Mouse (Mus musculus) lung, adult 2 months (tissue): ENCODE data around the gene Dhx37. TPM values are rescaled to one million over a fixed set of nuclear protein-coding genes. Genes with fewer than 3 reads are reported as not detected.

Experiments used
- DNase-seq: peaks from one replicate; pipeline ENCODE4 v3.0.0; 2022
- H3K4me1 ChIP-seq: fragments of 200-500 bp; 2 replicates; pipeline ENCODE4 v1.6.1; 2011; ENCODE audit warnings: low read length; ENCODE audit not compliant: control insufficient read depth, insufficient read depth
- H3K4me3 ChIP-seq: fragments of 200-500 bp; replicated peaks from 2 replicates; pipeline ENCODE3; 2011; ENCODE audit warnings: low read depth, mild to moderate bottlenecking, control low read depth, low read length; ENCODE audit errors: extremely low read depth
- CTCF ChIP-seq: fragments of 200-500 bp; IDR thresholded peaks from 2 replicates; pipeline ENCODE4 v1.5.1; 2011; ENCODE audit warnings: mild to moderate bottlenecking, low read length, control low read depth; ENCODE audit not compliant: insufficient read depth
- POLR2A ChIP-seq: fragments of 200-500 bp; IDR thresholded peaks from 2 replicates; pipeline ENCODE4 v1.6.1; 2011; ENCODE audit warnings: low read depth, mild to moderate bottlenecking, control low read depth, low read length, borderline replicate concordance; ENCODE audit errors: extremely low read depth
- WGBS: fragments of 180-500 bp; shearing (Covaris S2); methylation state at CpG from one replicate; pipeline ENCODE4 v1.1.7; 2018; 5-methylcytosine and 5-hydroxymethylcytosine counted together
- polyA plus RNA-seq: library from polyadenylated mRNA; depleted of rRNA; stranded (reverse); fragments of >200 nt; gene quantifications from 2 replicates; pipeline ENCODE4 v1.2.3, GENCODE M21; 2012

Dhx37 gene
- polyA plus RNA-seq, 1 experiment = 13.4 TPM

GRCm38 (mm10) chr5:125475030-125475429, 41.1 kb upstream of the Dhx37 start:
- Histone ChIP-seq H3K4me1 (peaks cover 2% of the 10 kb centered on the region; the same call in 1 of the 2 replicates), H3K4me3 (no peak overlapping the region)
- 61% methylated on average over 12 of the region's 12 CpGs for WGBS
- TF ChIP-seq CTCF = no peak
- TF ChIP-seq POLR2A = no peak
- DNase-seq = no peak

- peaks cover 2% of the 10 kb centered on the region; the same call in 1 of the 2 replicates for H3K4me1 ChIP-seq
- DNase-seq = no peak
- H3K4me3 ChIP-seq = no peak overlapping the region
- TF ChIP-seq CTCF (no peak), POLR2A (no peak)
- 67% methylated on average over 9 of the region's 9 CpGs for WGBS
Measured at GRCm38 (mm10) chr5:125472796-125473475, 39.0 kb upstream of the Dhx37 start.

- no peak for DNase-seq
- TF ChIP-seq POLR2A (no peak), CTCF (no peak)
- 85% methylated on average over 4 of the region's 4 CpGs for WGBS
- no peak overlapping the region for H3K4me3 ChIP-seq
- no peaks in the 10 kb centered on the region for H3K4me1 ChIP-seq
Measured at GRCm38 (mm10) chr5:125470713-125471112, 36.8 kb upstream of the Dhx37 start.

- no peak for DNase-seq
- 81% methylated on average over 14 of the region's 14 CpGs for WGBS
- H3K4me3 ChIP-seq = no peak overlapping the region
- H3K4me1 ChIP-seq = no peaks in the 10 kb centered on the region; the same call in 1 of the 2 replicates
- TF ChIP-seq CTCF = no peak
- no peak for TF ChIP-seq POLR2A
Measured at GRCm38 (mm10) chr5:125467261-125467660, 33.3 kb upstream of the Dhx37 start.

GRCm38 (mm10) chr5:125466483-125466882, 32.6 kb upstream of the Dhx37 start:
- H3K4me3 ChIP-seq = no peak overlapping the region
- no peak for TF ChIP-seq POLR2A
- TF ChIP-seq CTCF = no peak
- DNase-seq = no peak
- 75% methylated on average over 5 of the region's 5 CpGs for WGBS
- H3K4me1 ChIP-seq = no peaks in the 10 kb centered on the region; the same call in 1 of the 2 replicates

GRCm38 (mm10) chr5:125465701-125466106, 31.8 kb upstream of the Dhx37 start:
- TF ChIP-seq CTCF (no peak), POLR2A (peak; percentile 54; the same call in 1 of the 2 replicates)
- Histone ChIP-seq H3K4me3 (peak overlapping the region; percentile 62), H3K4me1 (no peaks in the 10 kb centered on the region; the same call in 1 of the 2 replicates)
- under 1% methylated on average over 25 of the region's 25 CpGs for WGBS
- peak; percentile 88 for DNase-seq

GRCm38 (mm10) chr5:125465192-125465591, 31.3 kb upstream of the Dhx37 start:
- 28% methylated on average over 7 of the region's 7 CpGs for WGBS
- DNase-seq = no peak
- peak overlapping the region; percentile 34 for H3K4me3 ChIP-seq
- H3K4me1 ChIP-seq = no peaks in the 10 kb centered on the region; the same call in 1 of the 2 replicates
- no peak for TF ChIP-seq CTCF
- TF ChIP-seq POLR2A = no peak

- DNase-seq = peak; percentile 44
- H3K4me3 ChIP-seq = no peak overlapping the region
- 31% methylated on average over 10 of the region's 10 CpGs for WGBS
- TF ChIP-seq POLR2A (no peak), CTCF (peak; percentile 73)
- H3K4me1 ChIP-seq = no peaks in the 10 kb centered on the region; the same call in 1 of the 2 replicates
Measured at GRCm38 (mm10) chr5:125461868-125462445, 28.0 kb upstream of the Dhx37 start.

- Histone ChIP-seq H3K4me3 (no peak overlapping the region), H3K4me1 (no peaks in the 10 kb centered on the region; the same call in 1 of the 2 replicates)
- TF ChIP-seq POLR2A = no peak
- no peak for TF ChIP-seq CTCF
- 69% methylated on average over 3 of the region's 3 CpGs for WGBS
- no peak for DNase-seq
Measured at GRCm38 (mm10) chr5:125460574-125460973, 26.7 kb upstream of the Dhx37 start.

GRCm38 (mm10) chr5:125457538-125457937, 23.6 kb upstream of the Dhx37 start:
- H3K4me3 ChIP-seq = no peak overlapping the region
- WGBS = 81% methylated on average over 6 of the region's 6 CpGs
- TF ChIP-seq CTCF (no peak), POLR2A (no peak)
- H3K4me1 ChIP-seq = no peaks in the 10 kb centered on the region
- DNase-seq = no peak
